Mouse (Mus musculus) liver, adult 2 months (tissue): Measurements from ENCODE around the gene Tedc2.

Experiments used
- CTCF ChIP-seq: fragments of 200-500 bp; IDR thresholded peaks from 2 replicates; pipeline ENCODE4 v1.5.1; 2011; ENCODE audit warnings: low read depth, low read length, control low read depth
- POLR2A ChIP-seq: fragments of 200-500 bp; IDR thresholded peaks from 2 replicates; pipeline ENCODE4 v1.6.1; 2011; ENCODE audit warnings: low read length, control low read depth; ENCODE audit not compliant: insufficient read depth; ENCODE audit errors: extremely low read depth

DNA sequence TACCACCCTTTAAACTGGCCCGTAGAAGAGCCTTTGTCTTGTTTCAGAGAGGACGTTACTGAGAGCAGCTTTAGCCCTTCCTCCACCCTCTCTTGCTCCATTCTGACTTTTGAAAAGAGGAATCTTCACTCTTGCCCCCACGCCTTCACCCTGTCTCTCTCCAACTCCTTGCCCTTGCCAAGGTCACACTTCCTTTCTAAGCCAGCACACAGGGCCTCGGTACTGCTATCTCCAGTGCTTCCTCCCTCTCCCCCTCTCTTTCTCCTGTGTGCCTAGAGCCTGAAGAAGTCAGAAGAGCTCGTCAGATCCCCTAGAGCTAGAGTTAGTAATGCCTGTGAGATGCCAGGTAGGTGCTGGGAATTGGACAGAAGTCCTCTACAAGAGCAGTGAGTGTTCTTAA lies 49.9 kb downstream of the Tedc2 start:
- TF ChIP-seq CTCF = no peak
- TF ChIP-seq POLR2A = no peak
